Mouse (Mus musculus): ENCODE measurements around the gene Pou2f1. TPM values are rescaled to one million over a fixed set of nuclear protein-coding genes. Genes with fewer than 3 reads are reported as not detected.
"Not testable (repeated sequence)": the region's sequence is repeated elsewhere in the genome, so short reads cannot be mapped to it uniquely, and the experiment has no call there.

The Pou2f1 gene
- polyA plus RNA-seq, 1 experiment from 2014 or later, result 27.9 TPM

DNA sequence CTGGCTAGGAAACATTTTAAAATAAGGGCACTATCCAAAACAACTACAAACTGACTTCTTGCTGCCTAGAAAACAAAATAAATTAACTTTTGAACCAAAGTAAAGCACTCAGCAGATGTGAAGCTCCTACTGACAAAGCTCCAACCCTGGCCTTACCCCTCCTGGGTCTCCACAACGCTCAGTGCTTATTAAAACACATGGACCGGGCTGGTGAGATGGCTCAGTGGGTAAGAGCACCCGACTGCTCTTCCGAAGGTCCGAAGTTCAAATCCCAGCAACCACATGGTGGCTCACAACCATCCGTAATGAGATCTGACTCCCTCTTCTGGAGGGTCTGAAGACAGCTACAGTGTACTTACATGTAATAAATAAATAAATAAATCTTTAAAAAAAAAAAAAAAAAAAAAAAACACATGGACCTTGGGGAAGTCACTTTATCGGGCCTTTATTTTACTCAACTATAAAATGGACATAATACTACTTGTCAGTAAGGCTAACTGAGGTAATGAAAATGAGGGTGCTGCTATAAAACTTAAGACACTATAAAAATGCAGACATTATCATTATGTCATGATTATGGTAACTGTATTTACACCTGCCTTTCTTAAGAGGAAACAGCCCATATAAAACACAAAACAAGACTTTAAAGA, 7.3 kb downstream of the Pou2f1 start:
- not testable (repeated sequence) for H3K4me2 ChIP-seq (ENCODE audit: low read length); H3K27me3 ChIP-seq (ENCODE audit: control insufficient read depth, insufficient read depth, low read length); H3K27ac ChIP-seq (replicated peaks; ENCODE audit: low read depth, low read length); H3K36me3 ChIP-seq (ENCODE audit: control insufficient read depth, insufficient read depth, low read length); DNase-seq; H3K4me3 ChIP-seq (replicated peaks; ENCODE audit: low read depth, low read length); H3K9me3 ChIP-seq (ENCODE audit: control insufficient read depth, low read length); H3K9ac ChIP-seq (replicated peaks; ENCODE audit: low read length); ATAC-seq (ENCODE audit: low FRiP score, low TSS enrichment)
- peaks cover 19% of the 10 kb centered on the region for H3K4me1 ChIP-seq (ENCODE audit: control insufficient read depth, insufficient read depth, low read length)
- 92% methylated on average over 6 of the region's 7 CpGs for WGBS

DNA sequence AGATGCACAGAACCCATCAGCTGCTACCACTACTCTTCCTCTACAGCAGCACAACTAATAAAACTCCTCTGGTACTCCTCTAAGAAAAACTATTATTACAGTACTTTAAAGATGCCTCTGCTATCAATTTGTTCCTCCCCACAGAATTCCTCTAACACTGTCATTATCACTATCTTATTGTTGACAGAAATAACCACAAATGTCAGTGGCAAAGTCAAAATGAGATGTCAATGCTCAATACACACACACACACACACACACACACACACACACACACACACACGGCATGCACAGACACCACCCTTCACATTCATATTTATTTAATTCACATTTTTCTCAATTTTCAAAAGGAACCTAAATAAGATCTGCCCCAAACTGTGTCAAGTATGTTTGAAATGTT, 8.2 kb downstream of the Pou2f1 start:
- Histone ChIP-seq H3K27ac (replicated peaks; ENCODE audit: low read depth, low read length) (no peak overlapping the region), H3K9me3 (ENCODE audit: control insufficient read depth, low read length) (no peaks in the 10 kb centered on the region), H3K4me2 (ENCODE audit: low read length) (no peak overlapping the region), H3K4me1 (ENCODE audit: control insufficient read depth, insufficient read depth, low read length) (peaks cover 11% of the 10 kb centered on the region), H3K27me3 (ENCODE audit: control insufficient read depth, insufficient read depth, low read length) (no peaks in the 10 kb centered on the region), H3K4me3 (replicated peaks; ENCODE audit: low read depth, low read length) (no peak overlapping the region), H3K36me3 (ENCODE audit: control insufficient read depth, insufficient read depth, low read length) (no peaks in the 10 kb centered on the region), H3K9ac (replicated peaks; ENCODE audit: low read length) (no peak overlapping the region)
- ATAC-seq (ENCODE audit: low FRiP score, low TSS enrichment) (no peak), DNase-seq (no peak)
- WGBS, result 91% methylated on average over 1 of the region's 1 CpGs

DNA sequence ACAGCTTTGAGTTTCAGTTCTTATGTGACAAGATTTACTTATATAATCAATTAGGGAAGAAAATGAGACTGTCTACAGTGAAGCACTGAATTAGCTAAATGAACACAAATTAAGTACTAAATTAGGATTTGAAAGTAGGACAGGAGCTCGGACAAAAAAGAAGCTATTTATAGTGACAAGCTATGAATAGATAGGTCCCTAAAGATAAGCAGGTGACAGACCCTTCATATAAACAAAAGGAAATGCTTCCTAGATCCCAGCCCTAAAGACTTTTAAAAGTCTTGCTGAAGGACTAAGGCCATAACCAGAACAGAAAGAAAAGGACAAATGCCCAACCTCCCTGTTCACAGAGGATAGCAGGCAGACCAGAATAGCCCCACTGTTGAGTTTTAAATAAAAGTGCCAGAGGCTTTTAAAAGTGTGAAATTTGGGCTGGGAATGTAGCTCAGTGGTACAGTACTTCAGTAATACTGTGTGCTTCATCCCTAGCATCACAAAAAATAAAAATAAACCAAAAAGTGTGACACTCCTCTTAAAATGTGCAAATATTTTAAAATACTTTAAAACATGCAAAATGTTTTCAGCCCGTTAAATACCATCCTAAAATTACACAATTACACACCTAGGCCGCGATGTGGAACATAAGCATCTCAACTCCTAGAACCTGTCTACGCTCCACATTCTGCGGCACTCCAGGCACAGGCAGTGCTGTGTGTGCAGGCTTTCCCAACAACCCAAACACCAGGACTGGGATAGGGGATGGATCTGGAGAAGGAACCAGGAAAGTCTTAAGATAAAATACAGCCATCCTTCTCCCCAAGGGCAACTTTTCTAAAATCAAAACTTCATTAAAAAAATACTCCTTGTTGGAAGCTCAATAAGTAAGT, 9.0 kb downstream of the Pou2f1 start:
- H3K9ac ChIP-seq (replicated peaks; ENCODE audit: low read length), result no peak overlapping the region
- WGBS, result 78% methylated on average over 6 of the region's 6 CpGs
- H3K4me3 ChIP-seq (replicated peaks; ENCODE audit: low read depth, low read length), result no peak overlapping the region
- no peak for ATAC-seq (ENCODE audit: low FRiP score, low TSS enrichment)
- H3K27ac ChIP-seq (replicated peaks; ENCODE audit: low read depth, low read length), result no peak overlapping the region
- H3K4me2 ChIP-seq (ENCODE audit: low read length), result no peak overlapping the region
- no peaks in the 10 kb centered on the region for H3K9me3 ChIP-seq (ENCODE audit: control insufficient read depth, low read length)
- peaks cover 7% of the 10 kb centered on the region; the same call in 1 of the 2 replicates for H3K4me1 ChIP-seq (ENCODE audit: control insufficient read depth, insufficient read depth, low read length)
- H3K27me3 ChIP-seq (ENCODE audit: control insufficient read depth, insufficient read depth, low read length), result no peaks in the 10 kb centered on the region
- no peak for DNase-seq
- H3K36me3 ChIP-seq (ENCODE audit: control insufficient read depth, insufficient read depth, low read length), result no peaks in the 10 kb centered on the region

DNA sequence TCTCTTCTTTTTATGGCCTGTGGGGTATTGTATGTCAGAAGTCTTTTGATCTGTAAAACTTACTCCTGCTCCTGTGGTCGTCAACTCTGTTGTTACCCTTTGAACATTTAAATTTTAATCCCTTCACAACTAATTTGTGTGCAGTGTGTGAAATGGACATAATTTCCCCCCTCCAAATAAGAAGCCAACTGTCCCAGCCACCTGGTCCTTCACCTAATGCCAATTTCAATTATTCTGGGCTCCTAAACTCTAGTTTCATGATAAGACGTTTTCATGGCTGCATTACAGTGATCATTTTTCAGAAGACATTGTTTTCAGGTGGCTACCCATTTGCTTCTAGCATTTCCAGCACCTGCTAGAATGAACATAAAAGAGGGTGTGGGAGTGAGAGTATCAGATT, 13.9 kb downstream of the Pou2f1 start:
- 76% methylated on average over 2 of the region's 2 CpGs for WGBS
- H3K9me3 ChIP-seq (ENCODE audit: control insufficient read depth, low read length), result no peaks in the 10 kb centered on the region
- H3K4me1 ChIP-seq (ENCODE audit: control insufficient read depth, insufficient read depth, low read length), result no peaks in the 10 kb centered on the region
- no peak overlapping the region for H3K4me3 ChIP-seq (replicated peaks; ENCODE audit: low read depth, low read length)
- H3K27ac ChIP-seq (replicated peaks; ENCODE audit: low read depth, low read length), result no peak overlapping the region
- H3K36me3 ChIP-seq (ENCODE audit: control insufficient read depth, insufficient read depth, low read length), result no peaks in the 10 kb centered on the region
- no peak for DNase-seq
- ATAC-seq (ENCODE audit: low FRiP score, low TSS enrichment), result no peak
- H3K4me2 ChIP-seq (ENCODE audit: low read length), result no peak overlapping the region
- no peaks in the 10 kb centered on the region for H3K27me3 ChIP-seq (ENCODE audit: control insufficient read depth, insufficient read depth, low read length)
- H3K9ac ChIP-seq (replicated peaks; ENCODE audit: low read length), result no peak overlapping the region

GRCm38 (mm10) chr1:165988072-165988471, 14.4 kb downstream of the Pou2f1 start:
- no peak overlapping the region for H3K27ac ChIP-seq (replicated peaks; ENCODE audit: low read depth, low read length)
- no peak for DNase-seq
- no peak overlapping the region for H3K9ac ChIP-seq (replicated peaks; ENCODE audit: low read length)
- H3K4me3 ChIP-seq (replicated peaks; ENCODE audit: low read depth, low read length), result no peak overlapping the region
- H3K9me3 ChIP-seq (ENCODE audit: control insufficient read depth, low read length), result no peaks in the 10 kb centered on the region
- no peak for ATAC-seq (ENCODE audit: low FRiP score, low TSS enrichment)
- H3K4me1 ChIP-seq (ENCODE audit: control insufficient read depth, insufficient read depth, low read length), result no peaks in the 10 kb centered on the region
- 87% methylated on average over 2 of the region's 2 CpGs for WGBS
- H3K36me3 ChIP-seq (ENCODE audit: control insufficient read depth, insufficient read depth, low read length), result no peaks in the 10 kb centered on the region
- no peaks in the 10 kb centered on the region for H3K27me3 ChIP-seq (ENCODE audit: control insufficient read depth, insufficient read depth, low read length)
- H3K4me2 ChIP-seq (ENCODE audit: low read length), result no peak overlapping the region

DNA sequence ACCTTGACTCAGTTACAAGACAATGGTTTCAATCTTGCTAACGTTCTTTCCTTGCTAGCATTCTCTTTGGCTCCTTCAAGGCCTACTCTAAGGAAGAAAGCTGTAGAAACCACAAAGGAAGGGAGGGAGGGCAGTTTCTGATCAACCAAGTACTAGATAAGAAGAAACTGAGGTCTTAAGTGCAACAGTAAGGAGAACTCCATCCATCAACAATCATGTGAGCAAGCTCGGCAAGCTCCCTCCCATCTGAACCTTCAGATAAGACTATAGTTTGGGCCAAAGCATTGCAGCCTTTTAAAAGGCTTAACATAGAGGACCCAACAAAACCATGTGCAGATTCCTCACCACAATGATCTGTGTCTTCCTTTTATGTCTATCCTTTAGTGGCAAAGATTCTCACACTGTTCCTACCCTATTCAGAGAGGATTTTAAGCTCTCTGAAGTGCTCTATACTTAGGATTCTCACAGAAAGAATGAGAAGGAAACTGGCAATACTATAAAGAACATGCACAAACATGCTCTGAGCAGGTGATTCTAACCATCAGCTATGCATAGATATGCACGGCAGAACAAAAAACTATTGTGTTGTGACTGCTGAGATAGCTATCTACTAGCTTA, 16.6 kb downstream of the Pou2f1 start:
- DNase-seq (no peak), ATAC-seq (ENCODE audit: low FRiP score, low TSS enrichment) (no peak)
- Histone ChIP-seq H3K9me3 (ENCODE audit: control insufficient read depth, low read length) (no peaks in the 10 kb centered on the region), H3K4me3 (replicated peaks; ENCODE audit: low read depth, low read length) (no peak overlapping the region), H3K9ac (replicated peaks; ENCODE audit: low read length) (no peak overlapping the region), H3K4me1 (ENCODE audit: control insufficient read depth, insufficient read depth, low read length) (no peaks in the 10 kb centered on the region), H3K27me3 (ENCODE audit: control insufficient read depth, insufficient read depth, low read length) (no peaks in the 10 kb centered on the region), H3K27ac (replicated peaks; ENCODE audit: low read depth, low read length) (no peak overlapping the region), H3K4me2 (ENCODE audit: low read length) (no peak overlapping the region), H3K36me3 (ENCODE audit: control insufficient read depth, insufficient read depth, low read length) (no peaks in the 10 kb centered on the region)
- 83% methylated on average over 3 of the region's 3 CpGs for WGBS

DNA sequence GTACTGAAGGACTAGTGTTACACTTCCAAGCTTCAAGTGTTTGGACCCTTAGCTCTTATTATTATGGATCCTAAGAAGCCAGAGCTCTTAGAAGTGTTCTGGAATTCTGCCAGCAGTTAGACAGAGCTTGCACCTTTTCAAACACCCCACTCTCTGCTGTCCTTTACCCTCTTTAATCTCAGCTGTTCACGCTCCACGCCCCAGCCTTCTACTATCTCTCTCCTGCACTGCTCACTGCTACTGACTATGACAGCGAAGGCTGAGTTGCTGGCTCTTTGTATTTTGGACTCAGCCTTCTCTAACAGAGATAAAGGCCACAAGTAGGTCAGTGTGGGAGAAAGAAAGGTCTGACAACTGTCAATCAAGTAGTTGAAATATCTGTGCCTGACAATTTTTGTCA, 17.3 kb downstream of the Pou2f1 start:
- Histone ChIP-seq H3K36me3 (ENCODE audit: control insufficient read depth, insufficient read depth, low read length) (no peaks in the 10 kb centered on the region), H3K9me3 (ENCODE audit: control insufficient read depth, low read length) (no peaks in the 10 kb centered on the region), H3K27me3 (ENCODE audit: control insufficient read depth, insufficient read depth, low read length) (no peaks in the 10 kb centered on the region), H3K27ac (replicated peaks; ENCODE audit: low read depth, low read length) (no peak overlapping the region), H3K4me3 (replicated peaks; ENCODE audit: low read depth, low read length) (no peak overlapping the region), H3K4me1 (ENCODE audit: control insufficient read depth, insufficient read depth, low read length) (no peaks in the 10 kb centered on the region), H3K4me2 (ENCODE audit: low read length) (no peak overlapping the region), H3K9ac (replicated peaks; ENCODE audit: low read length) (no peak overlapping the region)
- 84% methylated on average over 3 of the region's 3 CpGs for WGBS
- no peak for DNase-seq
- no peak for ATAC-seq (ENCODE audit: low FRiP score, low TSS enrichment)

DNA sequence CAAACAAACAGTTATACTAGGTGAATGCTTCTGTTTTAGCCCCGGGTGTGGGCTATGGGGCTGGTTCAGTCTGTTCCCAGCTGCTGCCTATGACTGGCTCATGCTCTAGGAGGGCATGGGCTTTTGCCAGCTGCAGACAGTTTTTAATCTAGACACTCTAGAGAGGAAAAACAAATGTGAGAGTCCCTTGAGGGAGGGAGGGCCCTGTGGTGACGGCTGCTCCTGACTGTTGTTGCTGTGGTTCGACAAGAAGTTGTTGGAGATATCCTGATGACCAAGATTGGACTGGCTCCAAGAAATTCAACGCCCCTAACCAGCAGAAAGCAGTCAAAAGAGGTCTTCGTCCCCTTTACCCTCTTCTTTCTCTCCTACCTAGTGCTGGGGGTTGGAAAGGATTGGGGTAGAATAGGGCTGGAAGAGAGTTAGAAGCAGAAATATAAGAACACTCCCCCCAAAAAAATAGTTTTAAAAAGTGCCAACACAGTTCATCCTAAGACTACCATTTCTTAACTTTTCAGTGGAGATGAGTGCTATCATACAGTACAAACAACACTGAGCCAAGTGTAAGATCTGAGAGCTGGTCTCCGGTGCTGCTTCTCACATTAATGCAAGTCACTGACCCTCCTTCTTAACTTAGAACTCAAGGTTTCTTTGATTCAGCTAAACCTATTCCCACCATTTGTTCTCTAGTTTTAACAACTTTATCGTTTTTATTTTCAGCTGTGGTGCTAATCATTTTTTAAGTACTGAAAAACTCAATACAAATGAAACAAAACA, 25.6 kb downstream of the Pou2f1 start:
- no peak for DNase-seq
- WGBS, result 72% methylated on average over 7 of the region's 7 CpGs

More for the DNA sequence above, 25.6 kb downstream of the Pou2f1 start:
- Histone ChIP-seq H3K27me3 (ENCODE audit: control insufficient read depth, insufficient read depth, low read length) (no peaks in the 10 kb centered on the region), H3K36me3 (ENCODE audit: control insufficient read depth, insufficient read depth, low read length) (no peaks in the 10 kb centered on the region), H3K4me1 (ENCODE audit: control insufficient read depth, insufficient read depth, low read length) (0 out of 2 replicates have a peak, but pooled peaks cover 8% of the 10 kb centered on the region), H3K9me3 (ENCODE audit: control insufficient read depth, low read length) (no peaks in the 10 kb centered on the region), H3K27ac (replicated peaks; ENCODE audit: low read depth, low read length) (no peak overlapping the region), H3K9ac (replicated peaks; ENCODE audit: low read length) (no peak overlapping the region), H3K4me2 (ENCODE audit: low read length) (no peak overlapping the region), H3K4me3 (replicated peaks; ENCODE audit: low read depth, low read length) (no peak overlapping the region)
- ATAC-seq (ENCODE audit: low FRiP score, low TSS enrichment), result no peak

All from midbrain, embryonic 14.5 days (tissue).